Mouse (Mus musculus) thymus, adult 2 months (tissue): ENCODE measurements around the gene Gbp2b. TPM values are rescaled to one million over a fixed set of nuclear protein-coding genes. Genes with fewer than 3 reads are reported as not detected.
"Not testable (repeated sequence)": the region's sequence is repeated elsewhere in the genome, so short reads cannot be mapped to it uniquely, and the experiment has no call there.

ENCODE experiments used
- DNase-seq: peaks from one replicate; pipeline ENCODE4 v3.0.0; 2021
- H3K27ac ChIP-seq: fragments of 200-500 bp; 2 replicates; pipeline ENCODE4 v1.5.1; 2012; ENCODE audit warnings: low read length, control low read depth; ENCODE audit not compliant: control insufficient read depth, insufficient read depth
- H3K27me3 ChIP-seq: fragments of 200-500 bp; 2 replicates; pipeline ENCODE4 v1.6.1; 2012; ENCODE audit warnings: mild to moderate bottlenecking, low read length, moderate library complexity, mixed read lengths; ENCODE audit not compliant: control insufficient read depth, insufficient read depth
- H3K36me3 ChIP-seq: fragments of 200-500 bp; 2 replicates; pipeline ENCODE4 v1.6.1; 2012; ENCODE audit warnings: mild to moderate bottlenecking, low read length, moderate library complexity; ENCODE audit not compliant: control insufficient read depth, insufficient read depth
- H3K4me1 ChIP-seq: fragments of 200-500 bp; replicated peaks from 2 replicates; pipeline ENCODE4 v1.6.1; 2012; ENCODE audit warnings: low read length; ENCODE audit not compliant: control insufficient read depth, insufficient read depth
- H3K4me3 ChIP-seq: fragments of 200-500 bp; 2 replicates; pipeline ENCODE4 v1.5.1; 2012; ENCODE audit warnings: mild to moderate bottlenecking, low read length, control low read depth, moderate library complexity; ENCODE audit not compliant: control insufficient read depth, insufficient read depth
- CTCF ChIP-seq: fragments of 200-500 bp; IDR thresholded peaks from 2 replicates; pipeline ENCODE4 v1.5.1; 2012; ENCODE audit warnings: mild to moderate bottlenecking, control low read depth, low read length, moderate library complexity, borderline replicate concordance; ENCODE audit not compliant: control insufficient read depth, poor library complexity, insufficient read depth; ENCODE audit errors: extremely low read depth
- POLR2A ChIP-seq: fragments of 200-500 bp; IDR thresholded peaks from 2 replicates; pipeline ENCODE4 v1.6.1; 2012; ENCODE audit warnings: mild to moderate bottlenecking, low read length, control low read depth, moderate library complexity; ENCODE audit not compliant: control insufficient read depth, poor library complexity, insufficient read depth; ENCODE audit errors: extremely low read depth
- WGBS: fragments of 180-500 bp; shearing (Covaris S2); methylation state at CpG from one replicate; pipeline ENCODE4 v1.1.7; 2018; 5-methylcytosine and 5-hydroxymethylcytosine counted together
- polyA plus RNA-seq: library from polyadenylated mRNA; depleted of rRNA; stranded (reverse); fragments of >200 nt; gene quantifications from 2 replicates; pipeline ENCODE4 v1.2.3, GENCODE M21; 2012

Gene Gbp2b
- polyA plus RNA-seq, 1 experiment, result 0.12 TPM

DNA sequence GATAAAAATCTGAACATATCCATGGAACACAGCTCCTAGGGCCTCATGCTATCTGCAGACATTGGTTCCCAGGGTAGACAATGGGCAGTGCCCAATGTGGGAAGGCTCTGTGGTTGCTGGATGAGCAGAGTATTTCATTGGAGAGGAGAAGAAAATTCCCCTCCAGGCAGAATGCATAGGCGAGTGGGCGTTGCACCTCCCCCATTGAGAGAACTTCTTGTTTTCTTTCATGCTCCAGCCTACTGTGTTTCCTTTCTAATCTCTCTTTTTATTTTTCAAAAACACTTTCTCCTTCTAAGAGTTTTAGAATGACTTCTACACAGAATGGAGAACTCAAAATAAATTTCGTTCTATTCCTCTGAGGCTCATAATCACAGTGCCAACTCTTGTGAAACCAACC is 24.0 kb downstream of the Gbp2b start:
- Histone ChIP-seq H3K27me3 (no peaks in the 10 kb centered on the region), H3K4me1 (peaks cover 3% of the 10 kb centered on the region), H3K36me3 (no peaks in the 10 kb centered on the region), H3K4me3 (no peak overlapping the region), H3K27ac (peak overlapping the region; percentile 34; the same call in 1 of the 2 replicates)
- no peak for DNase-seq
- 82% methylated on average over 3 of the region's 3 CpGs for WGBS
- TF ChIP-seq POLR2A (no peak), CTCF (no peak)

DNA sequence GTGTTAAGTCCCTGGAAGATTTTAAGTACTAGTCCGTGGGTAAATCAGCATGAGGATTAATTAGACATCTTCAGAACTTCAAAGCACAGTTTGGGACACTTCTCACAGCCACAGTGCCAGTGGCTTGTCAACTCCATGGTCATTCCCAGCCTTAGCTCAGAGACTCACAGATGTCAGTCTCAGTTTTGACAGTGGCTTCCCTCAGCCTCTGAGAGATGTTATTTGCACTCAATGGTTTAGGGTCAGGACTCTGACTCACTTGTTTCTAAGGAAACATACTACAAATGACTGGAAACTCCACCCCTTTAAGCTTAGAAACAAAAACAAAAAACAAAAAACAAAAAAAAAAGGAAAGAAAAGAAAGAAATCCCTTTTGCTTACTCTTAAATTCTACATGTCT is 25.0 kb downstream of the Gbp2b start:
- TF ChIP-seq CTCF (no peak), POLR2A (no peak)

DNA sequence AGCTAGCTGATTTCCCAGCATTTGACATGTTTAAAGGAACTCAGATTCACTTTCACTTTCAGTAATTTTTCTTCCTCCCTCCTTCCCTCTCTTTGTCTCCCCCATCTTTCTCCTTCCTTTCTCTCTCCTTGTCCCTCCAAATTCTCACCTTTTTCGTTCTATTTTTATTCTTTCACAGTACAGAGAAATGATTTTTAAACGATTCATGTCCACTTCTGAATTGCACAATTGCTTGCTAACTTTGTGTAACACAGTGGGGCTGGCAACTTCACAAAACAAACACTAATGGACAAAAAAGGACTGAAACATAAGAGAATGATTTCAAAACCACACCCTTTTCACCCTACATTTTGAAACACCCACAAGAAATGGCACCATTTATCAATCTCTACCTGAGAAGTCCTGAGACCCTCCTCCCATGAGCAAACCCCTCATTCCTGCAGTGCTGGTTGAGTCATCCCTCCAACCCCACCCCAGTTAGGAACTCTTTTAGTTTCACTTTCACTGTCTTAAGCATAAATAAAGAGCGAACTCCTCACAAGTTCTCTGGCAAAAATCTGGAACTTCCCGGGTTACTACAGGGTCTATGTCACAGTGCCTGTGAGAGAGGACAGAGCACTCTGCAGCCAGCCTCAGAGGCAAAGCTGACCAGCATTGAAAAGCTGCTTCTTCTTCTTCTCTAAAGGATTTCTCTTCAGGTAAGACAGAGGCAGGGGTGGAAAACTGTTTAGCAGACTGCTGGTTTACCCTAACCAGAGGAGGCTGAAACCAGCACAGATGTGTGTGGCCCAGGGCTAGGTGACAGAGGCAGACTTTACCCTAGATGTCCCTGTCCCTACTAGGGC is 25.7 kb downstream of the Gbp2b start, which contains the start of gene Gbp2:
Gene Gbp2, plus strand, starts transcription at position 492 of the 845 bp plus-strand sequence.
- peak; percentile 40 for DNase-seq
- Histone ChIP-seq H3K27ac (peak within 1 kb of the TSS; percentile 100), H3K4me3 (peak within 1 kb of the TSS; percentile 81), H3K27me3 (no peaks in the 10 kb centered on the region), H3K4me1 (peaks cover 3% of the 10 kb centered on the region), H3K36me3 (no peaks in the 10 kb centered on the region)
- no peak for TF ChIP-seq POLR2A
- no peak for TF ChIP-seq CTCF
- WGBS, result 2% methylated on average over 4 of the region's 4 CpGs

More for the DNA sequence above, 25.0 kb downstream of the Gbp2b start:
- no peaks in the 10 kb centered on the region for H3K36me3 ChIP-seq
- H3K4me1 ChIP-seq, result peaks cover 3% of the 10 kb centered on the region
- WGBS, result 76% methylated on average over 1 of the region's 1 CpGs
- H3K27ac ChIP-seq, result peak overlapping the region; percentile 13; the same call in 1 of the 2 replicates
- H3K27me3 ChIP-seq, result no peaks in the 10 kb centered on the region
- DNase-seq, result no peak
- H3K4me3 ChIP-seq, result no peak overlapping the region

DNA sequence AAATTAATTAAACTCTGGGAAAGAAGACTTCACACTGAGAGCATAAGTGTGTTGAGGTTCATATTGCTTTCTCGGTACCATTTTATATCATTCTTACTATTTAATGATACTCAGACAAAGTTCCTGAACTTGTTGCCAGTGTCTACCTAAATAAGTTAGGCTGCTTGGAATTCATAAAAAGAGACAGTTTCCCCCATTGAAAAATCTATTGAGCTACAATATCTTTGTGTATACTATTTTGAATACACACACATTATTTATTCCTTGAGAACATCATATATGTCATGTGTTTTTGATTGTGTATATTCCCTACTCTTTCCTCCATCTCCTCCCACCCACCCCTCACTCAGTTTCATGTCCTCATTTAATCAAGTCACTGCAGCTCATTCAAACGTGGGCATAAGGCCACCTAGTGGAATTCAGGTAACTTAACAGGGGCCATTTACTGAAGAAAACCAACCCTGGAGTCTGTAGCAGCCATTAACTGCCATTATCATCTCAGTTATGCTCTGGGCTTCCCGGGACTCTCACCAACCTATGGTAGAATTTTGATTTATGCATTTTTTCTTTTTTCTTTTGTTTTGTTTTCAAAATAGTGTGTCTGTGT is 26.4 kb downstream of the Gbp2b start:
- TF ChIP-seq POLR2A (no peak), CTCF (no peak)
- peak; percentile 13 for DNase-seq
- Histone ChIP-seq H3K27ac (peak overlapping the region; percentile 100), H3K36me3 (no peaks in the 10 kb centered on the region), H3K4me1 (peaks cover 3% of the 10 kb centered on the region), H3K4me3 (no peak overlapping the region), H3K27me3 (no peaks in the 10 kb centered on the region)
- 25% methylated on average over 3 of the region's 3 CpGs for WGBS

DNA sequence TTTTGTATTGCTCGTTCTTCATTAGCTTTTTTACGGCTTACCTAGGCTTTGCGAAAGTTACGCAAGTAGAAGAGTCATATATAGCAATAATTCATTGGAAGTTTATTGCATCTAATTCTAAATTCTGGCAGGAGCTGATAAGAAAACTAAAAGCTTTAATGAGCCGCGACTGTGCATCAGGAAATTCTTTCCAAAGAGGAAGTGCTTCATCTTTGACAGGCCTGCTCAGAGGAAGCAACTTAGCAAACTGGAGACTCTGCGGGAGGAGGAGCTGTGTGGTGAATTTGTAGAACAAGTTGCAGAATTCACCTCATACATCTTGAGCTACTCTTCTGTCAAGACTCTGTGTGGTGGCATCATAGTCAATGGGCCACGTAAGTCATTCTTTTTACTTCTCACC is 35.7 kb downstream of the Gbp2b start:
- Histone ChIP-seq H3K27me3 (no peaks in the 10 kb centered on the region), H3K36me3 (peaks cover 5% of the 10 kb centered on the region), H3K27ac (no peak overlapping the region), H3K4me3 (no peak overlapping the region), H3K4me1 (no peaks in the 10 kb centered on the region)
- no peak for DNase-seq
- TF ChIP-seq POLR2A (no peak), CTCF (no peak)
- WGBS, result 63% methylated on average over 8 of the region's 8 CpGs

DNA sequence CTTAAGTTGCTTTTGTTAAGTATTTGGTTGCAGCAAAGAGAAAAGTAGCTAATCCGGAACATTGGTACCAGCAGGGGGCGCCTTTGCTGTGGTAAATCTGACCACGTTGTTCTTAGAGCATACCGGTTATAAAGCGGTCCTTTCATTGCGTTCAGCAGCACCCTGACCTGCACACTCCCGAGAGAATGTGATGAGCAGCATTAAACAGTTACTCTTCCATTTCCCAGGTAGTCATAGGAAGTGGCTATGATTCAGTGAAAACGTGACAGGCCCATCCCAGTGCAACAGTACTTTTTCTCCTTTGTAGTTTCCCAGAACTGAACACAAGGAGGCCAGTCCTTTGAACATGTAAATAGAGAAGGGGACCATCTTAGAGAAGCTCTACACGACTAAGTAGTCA is 45.6 kb downstream of the Gbp2b start:
- Histone ChIP-seq H3K27me3 (no peaks in the 10 kb centered on the region), H3K36me3 (no peaks in the 10 kb centered on the region), H3K27ac (no peak overlapping the region), H3K4me1 (no peaks in the 10 kb centered on the region), H3K4me3 (no peak overlapping the region)
- WGBS, result 3% methylated on average over 9 of the region's 9 CpGs
- TF ChIP-seq CTCF, result no peak; the same call in 1 of the 2 replicates
- TF ChIP-seq POLR2A, result no peak
- peak; percentile 64 for DNase-seq

DNA sequence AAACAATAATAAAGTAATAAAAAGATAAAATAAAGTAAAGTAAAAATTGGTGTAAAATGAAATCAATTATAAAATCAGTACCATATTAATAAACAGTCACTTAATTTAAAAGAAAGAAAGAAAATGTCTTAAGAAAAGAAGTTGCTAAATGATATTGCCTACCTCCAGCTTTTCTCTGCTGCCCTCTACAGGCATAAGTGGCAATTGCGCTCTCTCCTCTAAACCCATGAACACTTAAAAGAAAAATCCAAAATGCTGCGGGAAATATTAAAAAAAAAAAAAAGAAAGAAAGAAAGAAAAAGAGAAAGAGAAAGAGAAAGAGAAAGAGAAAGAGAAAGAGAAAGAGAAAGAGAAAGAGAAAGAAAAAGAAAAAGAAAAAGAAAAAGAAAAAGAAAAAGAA is 51.3 kb downstream of the Gbp2b start:
- peak; percentile 64 for DNase-seq
- WGBS, result 0% methylated on average over 2 of the region's 2 CpGs
- H3K36me3 ChIP-seq, H3K4me3 ChIP-seq, H3K27me3 ChIP-seq, H3K4me1 ChIP-seq, H3K27ac ChIP-seq: not testable (repeated sequence)

DNA sequence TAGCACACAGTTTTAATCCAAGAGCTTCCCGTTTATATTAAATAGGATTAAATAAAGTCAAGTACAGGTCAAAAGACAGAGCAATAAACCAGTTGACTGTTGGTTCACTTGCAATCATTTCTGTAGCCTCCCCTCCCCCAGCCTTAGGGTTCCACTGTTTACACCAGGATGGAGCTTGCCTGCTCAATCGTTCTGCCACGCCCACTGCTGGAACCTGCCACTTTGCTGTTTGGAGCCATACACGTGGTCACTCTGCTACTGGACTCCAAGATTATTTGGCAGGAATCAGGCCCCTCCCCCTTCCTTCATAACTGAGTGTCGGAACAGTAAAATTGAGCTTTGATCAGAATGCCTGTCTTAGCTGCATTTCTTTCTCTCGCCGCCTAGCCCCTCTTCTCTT is 53.2 kb downstream of the Gbp2b start:
- DNase-seq, H3K27ac ChIP-seq, H3K4me1 ChIP-seq, H3K27me3 ChIP-seq, H3K4me3 ChIP-seq, H3K36me3 ChIP-seq: not testable (repeated sequence)
- 72% methylated on average over 7 of the region's 7 CpGs for WGBS
